Mouse (Mus musculus): ENCODE measurements around the gene Apoh. TPM values are rescaled to one million over a fixed set of nuclear protein-coding genes. Genes with fewer than 3 reads are reported as not detected.

Apoh gene
- polyA plus RNA-seq, 1 experiment from 2014 or later: 0.29 TPM

GRCm38 (mm10) chr11:108345321-108345720 is 2.2 kb downstream of the Apoh start:
- H3K4me2 ChIP-seq (replicated peaks; ENCODE audit: low read depth, low read length): no peak overlapping the region
- H3K27me3 ChIP-seq (replicated peaks; ENCODE audit: insufficient read depth, low read length): no peaks in the 10 kb centered on the region
- no peaks in the 10 kb centered on the region for H3K9me3 ChIP-seq (ENCODE audit: low read length)
- peaks cover 4% of the 10 kb centered on the region; the same call in 1 of the 2 replicates for H3K4me1 ChIP-seq (ENCODE audit: insufficient read depth, low read depth, low read length)
- DNase-seq (ENCODE audit: low spot score) (no peak), ATAC-seq (no peak)
- no peak overlapping the region for H3K9ac ChIP-seq (replicated peaks; ENCODE audit: low read depth)
- TF ChIP-seq EP300 (IDR thresholded peaks at IDR 0.05) (no peak), CTCF (IDR thresholded peaks at IDR 0.05) (no peak)
- whole genome bisulfite sequencing: 86% methylated on average over 2 of the region's 2 CpGs
- H3K36me3 ChIP-seq (ENCODE audit: insufficient read depth, low read length): no peaks in the 10 kb centered on the region
- no peak overlapping the region for H3K27ac ChIP-seq (ENCODE audit: low read length)
- no peak overlapping the region for H3K4me3 ChIP-seq (ENCODE audit: low read depth, low read length)

- 71% methylated on average over 4 of the region's 4 CpGs for WGBS
Measured at GRCm38 (mm10) chr11:108350799-108351198, 7.6 kb downstream of the Apoh start.

GRCm38 (mm10) chr11:108352842-108353388 is 9.8 kb downstream of the Apoh start:
- 79% methylated on average over 10 of the region's 10 CpGs for WGBS
- Histone ChIP-seq H3K4me1 (ENCODE audit: insufficient read depth, low read depth, low read length) (no peaks in the 10 kb centered on the region), H3K9me3 (ENCODE audit: low read length) (no peaks in the 10 kb centered on the region), H3K36me3 (ENCODE audit: insufficient read depth, low read length) (no peaks in the 10 kb centered on the region), H3K27ac (ENCODE audit: low read length) (no peak overlapping the region), H3K4me2 (replicated peaks; ENCODE audit: low read depth, low read length) (no peak overlapping the region), H3K9ac (replicated peaks; ENCODE audit: low read depth) (no peak overlapping the region), H3K27me3 (replicated peaks; ENCODE audit: insufficient read depth, low read length) (no peaks in the 10 kb centered on the region), H3K4me3 (ENCODE audit: low read depth, low read length) (no peak overlapping the region)
- TF ChIP-seq EP300 (IDR thresholded peaks at IDR 0.05) (no peak), CTCF (IDR thresholded peaks at IDR 0.05) (no peak)
- DNase-seq (ENCODE audit: low spot score): no peak
- ATAC-seq: no peak

More at GRCm38 (mm10) chr11:108350799-108351198, 7.6 kb downstream of the Apoh start:
- no peaks in the 10 kb centered on the region for H3K27me3 ChIP-seq (replicated peaks; ENCODE audit: insufficient read depth, low read length)
- TF ChIP-seq EP300 (IDR thresholded peaks at IDR 0.05) (no peak), CTCF (IDR thresholded peaks at IDR 0.05) (no peak)
- no peak for DNase-seq (ENCODE audit: low spot score)
- no peak for ATAC-seq
- H3K36me3 ChIP-seq (ENCODE audit: insufficient read depth, low read length): no peaks in the 10 kb centered on the region
- no peaks in the 10 kb centered on the region for H3K9me3 ChIP-seq (ENCODE audit: low read length)
- H3K27ac ChIP-seq (ENCODE audit: low read length): no peak overlapping the region
- H3K9ac ChIP-seq (replicated peaks; ENCODE audit: low read depth): no peak overlapping the region
- H3K4me3 ChIP-seq (ENCODE audit: low read depth, low read length): no peak overlapping the region
- H3K4me2 ChIP-seq (replicated peaks; ENCODE audit: low read depth, low read length): no peak overlapping the region
- H3K4me1 ChIP-seq (ENCODE audit: insufficient read depth, low read depth, low read length): no peaks in the 10 kb centered on the region

GRCm38 (mm10) chr11:108356020-108356419 is 12.9 kb downstream of the Apoh start:
- Histone ChIP-seq H3K4me1 (ENCODE audit: insufficient read depth, low read depth, low read length) (no peaks in the 10 kb centered on the region), H3K36me3 (ENCODE audit: insufficient read depth, low read length) (no peaks in the 10 kb centered on the region), H3K9ac (replicated peaks; ENCODE audit: low read depth) (no peak overlapping the region), H3K4me2 (replicated peaks; ENCODE audit: low read depth, low read length) (no peak overlapping the region), H3K9me3 (ENCODE audit: low read length) (no peaks in the 10 kb centered on the region), H3K4me3 (ENCODE audit: low read depth, low read length) (no peak overlapping the region), H3K27me3 (replicated peaks; ENCODE audit: insufficient read depth, low read length) (no peaks in the 10 kb centered on the region), H3K27ac (ENCODE audit: low read length) (no peak overlapping the region)
- WGBS: 62% methylated on average over 4 of the region's 4 CpGs
- peak; percentile 46 for ATAC-seq
- peak; percentile 68 for DNase-seq (ENCODE audit: low spot score)
- TF ChIP-seq CTCF (IDR thresholded peaks at IDR 0.05) (no peak), EP300 (IDR thresholded peaks at IDR 0.05) (no peak)

GRCm38 (mm10) chr11:108358911-108359310 is 15.8 kb downstream of the Apoh start:
- no peaks in the 10 kb centered on the region for H3K27me3 ChIP-seq (replicated peaks; ENCODE audit: insufficient read depth, low read length)
- TF ChIP-seq CTCF (IDR thresholded peaks at IDR 0.05) (no peak), EP300 (IDR thresholded peaks at IDR 0.05) (no peak)
- no peaks in the 10 kb centered on the region for H3K4me1 ChIP-seq (ENCODE audit: insufficient read depth, low read depth, low read length)
- H3K9me3 ChIP-seq (ENCODE audit: low read length): no peaks in the 10 kb centered on the region
- no peak overlapping the region for H3K27ac ChIP-seq (ENCODE audit: low read length)
- ATAC-seq (no peak), DNase-seq (ENCODE audit: low spot score) (no peak)
- H3K9ac ChIP-seq (replicated peaks; ENCODE audit: low read depth): no peak overlapping the region
- no peak overlapping the region for H3K4me3 ChIP-seq (ENCODE audit: low read depth, low read length)
- H3K4me2 ChIP-seq (replicated peaks; ENCODE audit: low read depth, low read length): no peak overlapping the region
- WGBS: 79% methylated on average over 6 of the region's 6 CpGs
- no peaks in the 10 kb centered on the region for H3K36me3 ChIP-seq (ENCODE audit: insufficient read depth, low read length)

- no peak overlapping the region for H3K9ac ChIP-seq (replicated peaks; ENCODE audit: low read depth)
- TF ChIP-seq CTCF (IDR thresholded peaks at IDR 0.05): no peak
- no peak for TF ChIP-seq EP300 (IDR thresholded peaks at IDR 0.05)
- WGBS: 70% methylated on average over 4 of the region's 4 CpGs
- ATAC-seq: no peak
- no peak overlapping the region for H3K4me3 ChIP-seq (ENCODE audit: low read depth, low read length)
- no peak overlapping the region for H3K27ac ChIP-seq (ENCODE audit: low read length)
- no peaks in the 10 kb centered on the region for H3K36me3 ChIP-seq (ENCODE audit: insufficient read depth, low read length)
- no peaks in the 10 kb centered on the region for H3K27me3 ChIP-seq (replicated peaks; ENCODE audit: insufficient read depth, low read length)
- no peak for DNase-seq (ENCODE audit: low spot score)
- H3K4me2 ChIP-seq (replicated peaks; ENCODE audit: low read depth, low read length): no peak overlapping the region
- no peaks in the 10 kb centered on the region for H3K9me3 ChIP-seq (ENCODE audit: low read length)
- peaks cover 6% of the 10 kb centered on the region; the same call in 1 of the 2 replicates for H3K4me1 ChIP-seq (ENCODE audit: insufficient read depth, low read depth, low read length)
Measured at GRCm38 (mm10) chr11:108360983-108361382, 17.8 kb downstream of the Apoh start.

GRCm38 (mm10) chr11:108362965-108363364 is 19.8 kb downstream of the Apoh start:
- no peaks in the 10 kb centered on the region for H3K9me3 ChIP-seq (ENCODE audit: low read length)
- no peak overlapping the region for H3K9ac ChIP-seq (replicated peaks; ENCODE audit: low read depth)
- no peak for TF ChIP-seq EP300 (IDR thresholded peaks at IDR 0.05)
- TF ChIP-seq CTCF (IDR thresholded peaks at IDR 0.05): no peak
- no peaks in the 10 kb centered on the region for H3K36me3 ChIP-seq (ENCODE audit: insufficient read depth, low read length)
- H3K27ac ChIP-seq (ENCODE audit: low read length): no peak overlapping the region
- H3K27me3 ChIP-seq (replicated peaks; ENCODE audit: insufficient read depth, low read length): no peaks in the 10 kb centered on the region
- ATAC-seq: no peak
- peaks cover 6% of the 10 kb centered on the region; the same call in 1 of the 2 replicates for H3K4me1 ChIP-seq (ENCODE audit: insufficient read depth, low read depth, low read length)
- WGBS: 90% methylated on average over 5 of the region's 5 CpGs
- H3K4me2 ChIP-seq (replicated peaks; ENCODE audit: low read depth, low read length): no peak overlapping the region
- no peak overlapping the region for H3K4me3 ChIP-seq (ENCODE audit: low read depth, low read length)
- DNase-seq (ENCODE audit: low spot score): no peak

Measured in lung, postnatal 0 days (tissue).